Mouse (Mus musculus) regulatory T cell (primary cell): Measurements from ENCODE around the gene Gm8050.
"Not testable (repeated sequence)": the region's sequence is repeated elsewhere in the genome, so short reads cannot be mapped to it uniquely, and the experiment has no call there.

Source experiments
- in situ Hi-C: fragments of 300-600 bp; cut with MboI, MseI; formaldehyde crosslinking; loops from one replicate; pipeline ENCODE4 v1.15.1; 2025; ENCODE audit warnings: high pct_unique_total_duplicates

The Gm8050 gene

DNA sequence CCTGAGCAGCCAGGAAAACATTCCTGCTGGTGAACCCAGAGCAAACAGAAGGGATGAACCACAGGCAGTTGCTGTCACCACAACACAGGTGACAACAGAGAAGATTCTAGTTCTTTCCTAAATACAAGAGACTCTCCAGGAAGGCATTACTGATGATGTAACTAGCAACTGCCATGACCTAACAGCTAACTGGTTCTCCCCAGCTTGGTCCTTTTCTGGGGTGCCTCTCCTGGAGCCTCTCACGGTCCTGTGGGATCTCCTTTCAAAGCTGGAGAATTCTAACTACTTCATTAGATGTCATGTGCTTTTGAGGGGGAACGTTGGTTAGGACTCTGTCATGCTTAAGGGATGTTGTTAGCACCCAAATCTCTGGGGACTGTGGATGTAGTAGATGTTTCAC lies at the start of gene Gm8050:
TSS of gene Gm8050 (minus strand) at position 101 of the 400 bp plus-strand sequence.
- in situ Hi-C loops: not testable (repeated sequence)

GRCm38 (mm10) chr14:6757231-6757536 lies 37.1 kb upstream of the Gm8050 start:
- in situ Hi-C loops: not testable (repeated sequence)

GRCm38 (mm10) chr14:6756384-6757230 lies 36.6 kb upstream of the Gm8050 start:
- in situ Hi-C loops: not testable (repeated sequence)

- in situ Hi-C loops: not testable (repeated sequence)
Measured at GRCm38 (mm10) chr14:6742232-6742631, 22.2 kb upstream of the Gm8050 start, which contains the start of gene Gm3636. Gene Gm3636, minus strand, starts transcription at chr14:6742332.

GRCm38 (mm10) chr14:6684070-6684469 lies 36.0 kb downstream of the Gm8050 start, which contains the start of gene Gm10251:
Gene Gm10251, minus strand, starts transcription at chr14:6684170.
- in situ Hi-C loops: not testable (repeated sequence)
